Mouse (Mus musculus) cerebellum, adult 2 months (tissue): ENCODE measurements around the gene Styk1.

Source experiments
- CTCF ChIP-seq: fragments of 200-500 bp; IDR thresholded peaks from 2 replicates; pipeline ENCODE4 v1.5.1; 2011; ENCODE audit warnings: low read depth, mild to moderate bottlenecking, control low read depth, low read length, moderate library complexity, borderline replicate concordance; ENCODE audit not compliant: insufficient read depth
- POLR2A ChIP-seq: fragments of 200-500 bp; IDR thresholded peaks from 2 replicates; pipeline ENCODE4 v1.6.1; 2011; ENCODE audit warnings: low read length, control low read depth, borderline replicate concordance; ENCODE audit not compliant: insufficient read depth

DNA sequence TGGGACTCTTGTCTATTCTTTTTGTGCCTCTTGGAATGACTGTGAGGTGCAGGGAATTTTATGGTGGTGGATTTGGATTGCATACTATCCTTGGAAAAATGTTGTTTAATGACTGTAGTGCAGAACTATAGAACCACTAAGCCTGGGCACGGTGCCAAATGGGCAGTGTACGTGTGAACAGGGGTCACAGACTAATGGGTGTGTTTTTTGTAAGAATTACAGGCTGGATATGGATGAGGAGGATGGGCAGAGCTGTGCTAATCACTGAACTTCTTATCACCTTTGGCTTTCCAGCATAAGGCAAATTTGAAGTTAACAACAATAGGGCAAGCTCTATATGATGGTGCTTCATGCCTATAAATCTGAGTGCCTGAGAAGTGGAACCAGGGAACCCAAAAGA, 49.6 kb upstream of the Styk1 start:
- no peak for TF ChIP-seq CTCF
- TF ChIP-seq POLR2A, result no peak
